Mouse (Mus musculus): Measurements from ENCODE around the gene Ahcyl2. TPM values are rescaled to one million over a fixed set of nuclear protein-coding genes. Genes with fewer than 3 reads are reported as not detected.

The Ahcyl2 gene
- total and polyA plus RNA-seq, 3 experiments: 50.0 to 204 (median 184) TPM

GRCm38 (mm10) chr6:29925594-29926219 lies 157.9 kb downstream of the Ahcyl2 start:
- dilution Hi-C loops (cut with MboI; ENCODE audit: extremely low pct_ligation_motif_present, extremely low pct_unique_long_range_greater_than_20kb, low sequenced_read_pairs) (no loop called here), in situ Hi-C loops (cut with MboI; ENCODE audit: low pct_ligation_motif_present, low pct_unique_long_range_greater_than_20kb, low sequenced_read_pairs) (no loop called here)
- no peak overlapping the region for H3K9ac ChIP-seq (ENCODE audit: insufficient read depth, low read depth)
- H3K9me3 ChIP-seq (replicated peaks; ENCODE audit: low read length): no peaks in the 10 kb centered on the region
- no peak overlapping the region for H3K4me3 ChIP-seq (replicated peaks in 1 of 3; ENCODE audit: low read depth in 2 of 3, low read length in 2 of 3, poor library complexity in 1 of 3)
- peak; percentile 41 for DNase-seq (ENCODE audit: extremely low read depth)
- peaks cover 10 to 51% of the 10 kb centered on the region in 2 experiments; a peak in 3 of 4 replicates for H3K4me1 ChIP-seq (ENCODE audit: control insufficient read depth in 1 of 2, insufficient read depth in 2 of 2)
- H3K36me3 ChIP-seq (replicated peaks in 1 of 2; ENCODE audit: control insufficient read depth in 1 of 2, insufficient read depth in 1 of 2, low read length in 1 of 2): peaks cover 0 to 13% of the 10 kb centered on the region in 2 experiments
- TF ChIP-seq ZNF384 (IDR thresholded peaks at IDR 0.05; ENCODE audit: low read depth, low read length): 0 out of 2 replicates have a peak, but pooled peaks have one; percentile 10
- no peak for TF ChIP-seq ZMIZ1 (IDR thresholded peaks at IDR 0.05; ENCODE audit: low read depth, low read length)
- TF ChIP-seq MAFK (IDR thresholded peaks at IDR 0.05; ENCODE audit: insufficient replicate concordance, low read length): no peak
- TF ChIP-seq GABPA (IDR thresholded peaks at IDR 0.05; ENCODE audit: insufficient replicate concordance, low read depth, low read length): no peak
- TF ChIP-seq JUND (conservative IDR thresholded peaks at IDR 0.05; ENCODE audit: low read depth, low read length): no peak
- no peak for TF ChIP-seq E2F4 (IDR thresholded peaks at IDR 0.05; ENCODE audit: insufficient replicate concordance, low read depth, low read length)
- TF ChIP-seq KAT2A (IDR thresholded peaks at IDR 0.05; ENCODE audit: insufficient replicate concordance, low read length): no peak
- TF ChIP-seq ELF1 (IDR thresholded peaks at IDR 0.05; ENCODE audit: low read depth, low read length): no peak
- TF ChIP-seq UBTF (IDR thresholded peaks at IDR 0.05; ENCODE audit: low read depth, low read length): no peak
- TF ChIP-seq MEF2A (IDR thresholded peaks at IDR 0.05; ENCODE audit: borderline replicate concordance, low read depth, low read length): no peak
- no peak for TF ChIP-seq RAD21 (IDR thresholded peaks at IDR 0.05; ENCODE audit: low read depth, low read length)
- TF ChIP-seq JUN (IDR thresholded peaks at IDR 0.05; ENCODE audit: insufficient read depth, low read depth, low read length): no peak
- no peak for TF ChIP-seq POLR2AphosphoS2 (IDR thresholded peaks at IDR 0.05; ENCODE audit: low read depth, low read length)
- TF ChIP-seq ETS1 (conservative IDR thresholded peaks at IDR 0.05; ENCODE audit: low read depth, low read length): no peak
- peak; percentile 51; the same call in 1 of the 2 replicates for TF ChIP-seq IRF4 (IDR thresholded peaks at IDR 0.05; ENCODE audit: low read depth, low read length)
- no peak for TF ChIP-seq NRF1 (IDR thresholded peaks at IDR 0.05; ENCODE audit: low read depth, low read length)
- no peak for TF ChIP-seq BHLHE40 (IDR thresholded peaks at IDR 0.05; ENCODE audit: low read depth, low read length)
- peak; percentile 56; the same call in 1 of the 2 replicates for TF ChIP-seq EP300 (IDR thresholded peaks at IDR 0.05; ENCODE audit: low read length)
- TF ChIP-seq CHD1 (IDR thresholded peaks at IDR 0.05; ENCODE audit: low read depth, low read length): no peak
- TF ChIP-seq NELFE (IDR thresholded peaks at IDR 0.05; ENCODE audit: low read depth, low read length): no peak
- TF ChIP-seq ZC3H11A (IDR thresholded peaks at IDR 0.05; ENCODE audit: low read depth, low read length): no peak
- TF ChIP-seq CTCF (conservative IDR thresholded peaks at IDR 0.05 in 1 of 2, IDR thresholded peaks at IDR 0.05 in 1 of 2; ENCODE audit: low read depth in 2 of 2, low read length in 2 of 2): no peak
- no peak overlapping the region for H3K4me2 ChIP-seq (ENCODE audit: insufficient read depth, low read depth, poor library complexity, severe bottlenecking)
- no peak overlapping the region for H3K27ac ChIP-seq (ENCODE audit: insufficient read depth, low read depth)
- H3K27me3 ChIP-seq (replicated peaks): no peaks in the 10 kb centered on the region
- no peaks in the 10 kb centered on the region for H3K79me2 ChIP-seq (replicated peaks; ENCODE audit: control insufficient read depth, extremely low read depth, insufficient read depth, poor library complexity, severe bottlenecking)

Measured in CH12.LX (cell line).